Mouse (Mus musculus): ENCODE data around the gene Kcna3. TPM values are rescaled to one million over a fixed set of nuclear protein-coding genes. Genes with fewer than 3 reads are reported as not detected.

The Kcna3 gene
- polyA plus RNA-seq, 1 experiment from 2014 or later, result 0.29 TPM

GRCm38 (mm10) chr3:107087410-107087809, 51.4 kb downstream of the Kcna3 start:
- no peaks in the 10 kb centered on the region for H3K9me3 ChIP-seq (ENCODE audit: control insufficient read depth)
- H3K4me2 ChIP-seq (replicated peaks; ENCODE audit: low read depth), result no peak overlapping the region
- H3K9ac ChIP-seq (ENCODE audit: low read depth, low read length), result no peak overlapping the region
- H3K4me3 ChIP-seq (ENCODE audit: low read depth, low read length), result no peak overlapping the region
- no peaks in the 10 kb centered on the region for H3K36me3 ChIP-seq (ENCODE audit: control insufficient read depth, insufficient read depth)
- no peaks in the 10 kb centered on the region for H3K4me1 ChIP-seq (replicated peaks; ENCODE audit: control insufficient read depth, insufficient read depth, low read length)
- WGBS, result 87% methylated on average over 4 of the region's 4 CpGs
- H3K27me3 ChIP-seq (replicated peaks; ENCODE audit: control insufficient read depth, insufficient read depth, low read length), result no peaks in the 10 kb centered on the region
- H3K27ac ChIP-seq (ENCODE audit: low read depth, low read length), result no peak overlapping the region
- no peak for ATAC-seq
- no peak for TF ChIP-seq CTCF (IDR thresholded peaks at IDR 0.05; ENCODE audit: low read depth)

Other genes starting within 250 kb of the Kcna3 start
- 7.5 and 8.0 TPM in 2 replicates for gene Cd53, start 246.0 kb upstream of the Kcna3 start, polyA plus RNA-seq (2015; fragmentation: Nextera tagmentation; extraction: Ambion mirVana)
- gene Olfr266, start 209.9 kb upstream of the Kcna3 start, polyA plus RNA-seq (2015; fragmentation: Nextera tagmentation; extraction: Ambion mirVana), result not detected in 2 replicates
- 0.05 and 0.07 TPM in 2 replicates for gene Kcna2, start 65.0 kb downstream of the Kcna3 start, polyA plus RNA-seq (2015; fragmentation: Nextera tagmentation; extraction: Ambion mirVana)
- not detected in 2 replicates for gene Kcna10, start 146.9 kb downstream of the Kcna3 start, polyA plus RNA-seq (2015; fragmentation: Nextera tagmentation; extraction: Ambion mirVana)
- 121 and 284 TPM in 2 replicates for gene Cym, start 185.6 kb downstream of the Kcna3 start, polyA plus RNA-seq (2015; fragmentation: Nextera tagmentation; extraction: Ambion mirVana)
- gene A630076J17Rik, start 194.4 kb downstream of the Kcna3 start, polyA plus RNA-seq (2015; fragmentation: Nextera tagmentation; extraction: Ambion mirVana), result 0.83 and 1.1 TPM in 2 replicates
- 0.09 TPM in 1 of 2 replicates, not detected in the other for gene Prok1, start 203.5 kb downstream of the Kcna3 start, polyA plus RNA-seq (2015; fragmentation: Nextera tagmentation; extraction: Ambion mirVana)
- gene Lamtor5, start 242.7 kb downstream of the Kcna3 start, polyA plus RNA-seq (2015; fragmentation: Nextera tagmentation; extraction: Ambion mirVana), result 206 and 210 TPM in 2 replicates

Data from intestine, postnatal 0 days (tissue).